Mouse (Mus musculus) E14TG2a.4 (cell line): ENCODE data around the gene Jag1.

ENCODE experiments used
- CTCF ChIP-seq: conservative IDR thresholded peaks from 2 replicates; pipeline ENCODE4 v1.5.1; 2014; ENCODE audit warnings: low read length
- NANOG ChIP-seq: IDR thresholded peaks from 2 replicates; pipeline ENCODE4 v1.6.1; 2014; ENCODE audit warnings: borderline replicate concordance, low read length, mixed read lengths
- POU5F1 ChIP-seq: IDR thresholded peaks from 2 replicates; pipeline ENCODE4 v1.6.1; 2014; ENCODE audit warnings: low read length, borderline replicate concordance

- TF ChIP-seq CTCF, result no peak
- TF ChIP-seq POU5F1, result no peak
- TF ChIP-seq NANOG, result no peak
Observed at GRCm38 (mm10) chr2:137113288-137114061, 3.0 kb downstream of the Jag1 start.
